Mouse (Mus musculus) brain, embryonic 14.5 days (tissue): ENCODE measurements at regions not wholly inside any gene's neighbourhood (a gene's known extent, or its start where the extent isn't known, plus 50 kb on each side); places are given as distances from the start of the nearest gene placed in this dataset.

Source experiments
- CTCF ChIP-seq: fragments of 200-500 bp; IDR thresholded peaks from 2 replicates; pipeline ENCODE4 v1.5.1; 2012; ENCODE audit warnings: inconsistent platforms, mild to moderate bottlenecking, moderate library complexity, borderline replicate concordance; ENCODE audit not compliant: insufficient read depth, insufficient read length; ENCODE audit errors: extremely low read depth
- POLR2A ChIP-seq: fragments of 200-500 bp; IDR thresholded peaks from 2 replicates; pipeline ENCODE4 v1.6.1; 2012; ENCODE audit warnings: mild to moderate bottlenecking, inconsistent platforms, borderline replicate concordance; ENCODE audit not compliant: poor library complexity, insufficient read depth, insufficient read length, severe bottlenecking; ENCODE audit errors: extremely low read depth

DNA sequence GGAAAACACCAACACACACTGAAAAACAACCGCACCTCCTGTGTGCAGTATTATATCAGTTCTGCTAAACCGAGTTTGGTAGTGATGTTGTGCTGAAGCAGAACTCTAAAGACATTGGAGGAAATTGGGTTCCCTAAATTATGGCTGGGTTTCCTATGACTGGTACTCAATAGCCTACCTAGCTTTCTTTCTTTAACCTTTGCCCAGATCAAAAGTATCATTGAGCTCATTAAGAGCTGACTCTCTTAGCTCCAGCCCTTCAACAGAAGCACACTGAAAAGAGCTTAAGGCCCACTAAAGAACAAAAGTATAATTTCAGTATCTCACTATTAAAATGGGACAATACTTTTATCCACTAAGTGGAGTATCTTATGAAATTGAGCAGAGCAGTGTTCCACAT, 97.6 kb upstream of the Speer4f2 start:
- TF ChIP-seq POLR2A (no peak), CTCF (no peak)
